Mouse (Mus musculus): ENCODE measurements around the gene Cftr.

The Cftr gene

GRCm38 (mm10) chr6:18170311-18170922 lies at the start of gene Cftr:
TSS of gene Cftr (plus strand) at chr6:18170687.
- no peak for DNase-seq (ENCODE audit: low spot score in 2 of 2)

- DNase-seq (ENCODE audit: low spot score in 2 of 2): no peak
Measured at GRCm38 (mm10) chr6:18127206-18127983, 43.1 kb upstream of the Cftr start.

GRCm38 (mm10) chr6:18128059-18128458 lies 42.4 kb upstream of the Cftr start:
- no peak for DNase-seq (ENCODE audit: low spot score in 2 of 2)

DNA sequence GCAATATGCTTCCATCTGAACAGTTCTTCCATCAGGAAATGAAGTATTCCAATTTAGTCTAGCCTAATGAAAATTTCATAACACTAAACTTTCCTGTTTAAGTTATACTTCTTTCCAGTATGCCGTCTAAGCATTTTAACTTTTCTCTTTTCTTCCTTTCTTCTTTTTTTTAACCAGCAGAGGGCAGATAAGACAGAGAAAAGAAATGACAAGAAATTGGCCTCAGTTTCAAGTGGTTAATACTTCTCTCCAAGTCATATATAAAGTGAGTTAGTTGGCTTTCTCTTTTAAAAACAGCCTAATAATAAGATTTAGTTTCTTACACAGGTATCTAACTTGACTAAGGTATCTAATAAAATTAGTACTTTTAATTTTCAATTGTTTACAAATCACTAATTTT lies 35.2 kb upstream of the Cftr start:
- no peak for DNase-seq (ENCODE audit: low spot score in 2 of 2)

- DNase-seq (ENCODE audit: low spot score in 2 of 2): no peak
Measured at GRCm38 (mm10) chr6:18153031-18153430, 17.5 kb upstream of the Cftr start.

DNA sequence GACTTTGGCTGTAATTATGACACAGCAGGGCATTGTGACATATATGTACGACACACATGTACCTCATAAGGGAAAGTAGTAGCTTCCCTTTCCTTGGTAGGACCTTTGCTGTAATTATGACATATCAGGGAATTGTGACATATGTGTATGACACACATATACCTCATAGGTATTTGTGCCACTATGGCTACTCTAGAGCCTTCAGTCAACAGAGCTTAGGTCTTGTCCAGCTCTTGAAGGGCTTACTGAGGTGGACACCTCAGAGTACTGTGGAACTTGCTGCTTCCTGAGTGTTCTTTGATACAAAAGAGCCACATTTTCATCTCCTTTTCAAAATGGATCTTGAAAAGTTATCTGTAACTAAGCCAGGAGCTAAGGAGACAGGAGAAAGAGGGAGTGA lies 869 bp upstream of the Cftr start:
- DNase-seq (ENCODE audit: low spot score in 2 of 2): no peak

DNA sequence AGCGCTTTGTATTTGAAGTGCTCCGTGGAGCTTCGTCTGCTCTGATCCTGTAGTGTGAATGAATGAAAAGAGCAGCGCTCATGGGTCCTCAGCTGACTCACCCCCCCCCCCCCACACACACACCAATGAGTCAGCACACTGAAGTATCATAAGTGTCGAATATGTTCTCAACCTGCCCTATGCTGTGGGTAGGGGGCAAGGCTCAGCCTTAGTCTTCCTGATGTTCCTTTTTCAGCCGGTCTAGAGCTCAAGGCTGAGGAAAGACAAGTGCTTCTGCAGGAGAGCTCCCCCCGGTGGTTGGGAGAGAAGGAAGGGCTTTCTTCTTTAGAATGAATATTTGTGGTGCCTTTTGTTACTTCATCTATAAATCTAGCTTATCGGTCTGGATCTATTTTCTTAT lies 1.1 kb downstream of the Cftr start:
- DNase-seq (ENCODE audit: low spot score in 2 of 2): no peak

- DNase-seq (ENCODE audit: low spot score in 2 of 2): no peak
Measured at GRCm38 (mm10) chr6:18177509-18177908, 7.0 kb downstream of the Cftr start.

GRCm38 (mm10) chr6:18180665-18181064 lies 10.2 kb downstream of the Cftr start:
- DNase-seq (ENCODE audit: low spot score in 2 of 2): no peak

- no peak for DNase-seq (ENCODE audit: low spot score in 2 of 2)
Measured at GRCm38 (mm10) chr6:18182903-18183302, 12.4 kb downstream of the Cftr start.

- no peak for DNase-seq (ENCODE audit: low spot score in 2 of 2)
Measured at GRCm38 (mm10) chr6:18220691-18221090, 50.2 kb downstream of the Cftr start.

DNA sequence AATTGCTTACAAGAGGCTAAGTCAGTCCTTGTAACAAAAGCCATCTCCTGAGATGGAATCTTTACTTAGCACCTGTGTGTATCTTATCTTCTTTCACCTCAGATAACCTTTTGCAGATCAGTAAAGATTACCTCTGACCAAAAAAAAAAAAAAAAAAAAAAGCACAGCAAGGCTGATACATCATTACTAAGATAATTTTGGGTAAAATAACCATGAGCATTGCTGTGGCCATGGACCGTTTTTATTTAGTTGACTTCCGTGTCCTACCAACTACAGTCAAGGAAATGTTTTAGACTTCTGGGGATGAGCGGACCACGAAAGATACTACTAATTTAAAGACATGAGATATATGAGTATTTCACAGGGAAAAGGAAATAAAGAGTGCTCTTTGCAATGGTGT lies 52.7 kb downstream of the Cftr start:
- DNase-seq (ENCODE audit: low spot score in 2 of 2): no peak

- no peak for DNase-seq (ENCODE audit: low spot score in 2 of 2)
Measured at GRCm38 (mm10) chr6:18225157-18225556, 54.7 kb downstream of the Cftr start.

GRCm38 (mm10) chr6:18246495-18246894 lies 76.0 kb downstream of the Cftr start:
- DNase-seq (ENCODE audit: low spot score in 2 of 2): no peak

DNA sequence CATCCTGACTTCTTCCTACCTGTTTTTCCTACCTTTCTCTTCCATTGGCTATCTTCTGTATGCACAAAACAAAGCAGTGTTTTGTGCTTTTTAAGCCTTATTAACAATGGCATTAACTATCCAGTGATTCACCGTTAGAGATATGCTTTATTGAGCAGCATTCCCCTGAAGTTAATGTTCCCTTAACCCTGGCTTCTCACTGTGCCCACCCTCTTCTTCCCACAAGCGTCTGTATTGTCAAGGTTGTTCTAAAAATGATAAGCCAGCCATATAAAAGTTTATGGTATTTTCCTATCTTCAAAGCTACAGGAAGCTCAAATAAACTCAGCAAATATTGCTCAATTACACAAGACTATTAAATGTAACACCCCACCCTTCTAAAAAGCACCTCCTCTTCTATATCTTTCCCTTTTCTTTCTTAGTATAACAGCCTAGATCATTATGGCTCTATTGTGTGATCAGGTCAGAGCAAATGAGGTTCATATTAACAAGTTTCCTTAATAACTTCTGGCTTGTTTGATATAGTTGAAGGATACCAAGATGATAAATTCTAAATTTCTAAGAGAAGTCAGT lies 77.5 kb downstream of the Cftr start:
- no peak for DNase-seq (ENCODE audit: low spot score in 2 of 2)

DNA sequence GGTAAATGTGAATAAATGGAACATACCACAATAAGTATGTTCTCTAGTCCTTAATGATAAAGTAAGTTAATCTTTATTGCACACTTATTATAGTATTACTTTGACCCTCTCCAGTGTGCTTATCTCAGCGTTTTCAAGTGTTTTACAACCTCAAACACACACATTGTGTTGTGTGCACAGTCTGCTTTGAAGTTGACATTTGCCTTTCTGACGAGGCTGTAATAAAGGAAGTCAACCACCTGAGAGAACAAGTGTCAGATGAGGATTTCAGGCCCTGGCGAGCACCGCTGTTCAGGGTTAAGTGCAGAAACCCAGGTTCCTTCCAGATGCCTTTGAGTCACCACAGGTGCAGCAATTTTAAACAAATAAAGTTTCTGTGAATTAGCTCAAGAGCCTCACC lies 78.0 kb downstream of the Cftr start:
- no peak for DNase-seq (ENCODE audit: low spot score in 2 of 2)

GRCm38 (mm10) chr6:18254586-18254985 lies 84.1 kb downstream of the Cftr start:
- no peak for DNase-seq (ENCODE audit: low spot score in 2 of 2)

GRCm38 (mm10) chr6:18270983-18271382 lies 100.5 kb downstream of the Cftr start:
- DNase-seq (ENCODE audit: low spot score in 2 of 2): no peak

DNA sequence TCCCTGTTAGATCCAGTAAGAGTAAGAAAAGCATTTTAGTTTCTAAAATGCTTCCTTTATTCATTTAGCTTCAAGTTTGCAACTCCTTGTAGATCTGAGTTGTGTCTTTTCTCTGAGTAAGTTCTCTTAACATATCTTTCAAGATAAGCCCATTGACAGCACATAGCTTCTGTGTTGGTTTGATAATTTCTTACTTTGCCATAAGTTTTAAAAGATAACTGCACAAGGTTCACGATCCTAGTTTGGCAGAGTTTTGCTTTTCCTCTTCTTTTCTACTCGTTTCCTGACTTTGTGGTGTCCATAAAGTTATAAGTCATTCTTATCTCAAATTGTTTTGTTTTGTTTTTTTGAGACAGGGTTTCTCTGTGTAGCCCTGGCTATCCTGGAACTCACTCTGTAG lies 130.3 kb downstream of the Cftr start:
- DNase-seq (ENCODE audit: low spot score in 2 of 2): no peak

DNA sequence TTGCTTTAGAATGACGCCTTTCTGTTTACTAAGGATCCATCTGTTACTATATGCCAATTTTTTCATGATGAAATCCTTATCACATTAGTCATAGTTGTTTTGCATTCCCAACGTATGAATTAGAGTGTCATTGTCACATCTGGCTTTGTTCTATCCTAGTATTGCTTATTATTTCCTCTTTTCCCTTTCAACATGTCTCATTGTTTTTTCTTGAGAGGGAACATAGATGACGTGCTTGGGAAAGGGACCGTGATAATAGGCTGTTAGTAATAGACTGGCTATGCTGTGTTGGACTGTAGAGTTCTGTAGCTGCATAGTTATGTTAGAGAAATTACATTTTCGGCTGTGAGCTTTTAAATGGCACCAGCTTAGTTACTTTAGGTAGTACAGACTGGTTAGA lies 131.6 kb downstream of the Cftr start:
- DNase-seq (ENCODE audit: low spot score in 2 of 2): no peak

DNA sequence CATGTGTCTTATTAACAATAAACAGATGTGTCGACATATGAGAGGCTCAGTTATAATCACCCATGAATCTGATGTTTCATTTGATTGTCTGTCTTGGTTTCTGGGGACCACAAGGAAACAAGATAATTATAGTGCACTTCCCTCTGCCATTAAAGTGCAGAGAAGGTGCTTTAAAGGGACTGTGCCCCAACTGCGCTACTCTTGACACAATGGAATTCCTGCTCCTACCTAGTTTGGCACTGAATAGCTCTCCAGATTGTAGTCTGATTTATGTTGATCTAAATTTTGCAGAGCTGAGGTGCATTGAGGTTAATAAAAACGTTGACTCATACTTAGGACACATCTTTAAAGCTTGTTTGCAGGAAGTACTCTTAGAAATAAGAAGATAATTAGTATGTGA lies 132.7 kb downstream of the Cftr start:
- no peak for DNase-seq (ENCODE audit: low spot score in 2 of 2)

DNA sequence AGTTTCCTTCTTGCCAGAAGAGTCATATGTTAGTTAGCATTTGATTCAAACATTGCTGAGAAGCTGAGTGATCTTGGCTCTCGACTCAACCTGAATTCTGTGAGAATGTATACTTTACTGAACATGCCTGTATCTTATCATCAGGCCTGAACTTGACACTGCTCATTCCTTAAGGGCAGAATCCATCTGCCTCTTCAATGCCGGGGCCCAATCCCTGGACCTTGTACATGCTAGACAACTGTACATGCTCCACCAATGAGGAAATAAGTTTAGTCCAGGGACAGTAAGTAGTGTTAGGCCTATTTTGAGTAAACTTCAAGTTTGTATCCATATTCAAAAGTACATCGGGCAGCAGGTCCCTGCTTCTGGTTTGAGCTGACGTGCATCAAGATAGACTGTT lies 134.6 kb downstream of the Cftr start:
- DNase-seq (ENCODE audit: low spot score in 2 of 2): no peak

DNA sequence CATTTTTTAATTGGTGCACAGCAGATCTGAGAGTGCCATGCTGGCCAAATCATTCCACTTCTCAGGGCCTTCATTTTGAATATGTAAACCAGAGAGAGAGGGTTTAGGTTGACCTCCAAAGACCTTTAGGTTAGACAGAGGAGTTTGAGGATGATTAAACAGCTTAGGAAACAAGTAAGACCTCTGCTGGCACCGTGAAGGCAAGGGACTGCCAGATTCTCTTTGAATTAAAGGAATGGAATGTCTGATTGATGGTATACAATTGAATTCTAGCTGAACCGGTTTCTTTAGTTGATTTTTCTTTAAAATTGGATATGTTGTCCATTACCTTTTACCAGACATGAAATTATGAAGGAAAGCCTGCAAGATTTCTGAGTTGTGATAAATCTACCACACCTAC lies 140.5 kb downstream of the Cftr start:
- DNase-seq (ENCODE audit: low spot score in 2 of 2): no peak
